Mouse (Mus musculus) liver, postnatal 0 days (tissue): ENCODE results near the gene Btbd9. TPM values are rescaled to one million over a fixed set of nuclear protein-coding genes. Genes with fewer than 3 reads are reported as not detected.

Experiments
- ATAC-seq: fragments of 200-750 bp; cut with Nextera tagmentation; 2 replicates; pipeline ENCODE4 v1.8.0; 2017; ENCODE audit warnings: mild to moderate bottlenecking, moderate library complexity
- DNase-seq: peaks from one replicate; pipeline ENCODE4 v3.0.0-alpha.2; 2016
- H3K27ac ChIP-seq: fragments of 300-500 bp; sonication (generic); 2 replicates; pipeline ENCODE4 v1.5.1; 2014; ENCODE audit warnings: antibody characterized with exemption, moderate library complexity, mild to moderate bottlenecking, low read depth
- H3K27me3 ChIP-seq: fragments of 300-500 bp; sonication (generic); 2 replicates; pipeline ENCODE4 v1.6.1; 2014; ENCODE audit warnings: low read length, control low read depth, mixed read lengths; ENCODE audit not compliant: insufficient read depth
- H3K36me3 ChIP-seq: fragments of 300-500 bp; sonication (generic); replicated peaks from 2 replicates; pipeline ENCODE4 v1.6.1; 2014; ENCODE audit warnings: mild to moderate bottlenecking, control low read depth, low read length, moderate library complexity, mixed read lengths; ENCODE audit not compliant: insufficient read depth
- H3K4me1 ChIP-seq: fragments of 300-500 bp; sonication (generic); 2 replicates; pipeline ENCODE4 v1.6.1; 2014; ENCODE audit warnings: antibody characterized with exemption, mild to moderate bottlenecking, control low read depth; ENCODE audit not compliant: insufficient read depth
- H3K4me2 ChIP-seq: fragments of 300-500 bp; sonication (generic); 2 replicates; pipeline ENCODE4 v1.6.1; 2014; ENCODE audit warnings: low read depth, mild to moderate bottlenecking, low read length, moderate library complexity, mixed read lengths
- H3K4me3 ChIP-seq: fragments of 300-500 bp; sonication (generic); 2 replicates; pipeline ENCODE4 v1.5.1; 2014; ENCODE audit warnings: low read depth, low read length
- H3K9ac ChIP-seq: fragments of 300-500 bp; sonication (generic); replicated peaks from 2 replicates; pipeline ENCODE4 v1.6.1; 2014; ENCODE audit warnings: mild to moderate bottlenecking, moderate library complexity
- H3K9me3 ChIP-seq: fragments of 300-500 bp; sonication (generic); 2 replicates; pipeline ENCODE4 v1.6.1; 2016; ENCODE audit warnings: mild to moderate bottlenecking, control low read depth, low read length, mixed read lengths
- CTCF ChIP-seq: sonication (generic); IDR thresholded peaks from 2 replicates; pipeline ENCODE4 v1.5.1; 2016; ENCODE audit warnings: antibody characterized with exemption, low read depth
- EP300 ChIP-seq: IDR thresholded peaks from 2 replicates; pipeline ENCODE4 v1.6.1; 2016; ENCODE audit warnings: antibody characterized with exemption, low read depth, mild to moderate bottlenecking
- WGBS: fragments of 180-500 bp; shearing (Covaris S2); extraction: QIAGEN DNeasy Blood & Tissue Kit; methylation state at CpG from one replicate; pipeline ENCODE4 v1.1.7; 2014; ENCODE audit not compliant: insufficient replicate concordance; 5-methylcytosine and 5-hydroxymethylcytosine counted together
- polyA plus RNA-seq: library from polyadenylated mRNA; unstranded; fragments of >200 nt; fragmentation: Nextera tagmentation; extraction: Ambion mirVana; gene quantifications from 2 replicates; pipeline ENCODE4 v1.2.1, GENCODE M21; 2015

Btbd9 gene
- polyA plus RNA-seq, 1 experiment from 2014 or later, result 16.5 TPM

- Histone ChIP-seq H3K4me1 (no peaks in the 10 kb centered on the region), H3K9ac (no peak overlapping the region), H3K27ac (no peak overlapping the region), H3K9me3 (no peaks in the 10 kb centered on the region), H3K36me3 (no peaks in the 10 kb centered on the region), H3K4me2 (no peak overlapping the region), H3K4me3 (no peak overlapping the region), H3K27me3 (no peaks in the 10 kb centered on the region)
- no peak for ATAC-seq
- WGBS, result 76% methylated on average over 5 of the region's 5 CpGs
- TF ChIP-seq EP300 (no peak), CTCF (no peak)
- DNase-seq, result no peak
These were observed 247.4 kb downstream of the Btbd9 start for GRCm38 (mm10) chr17:30328924-30329323.

DNA sequence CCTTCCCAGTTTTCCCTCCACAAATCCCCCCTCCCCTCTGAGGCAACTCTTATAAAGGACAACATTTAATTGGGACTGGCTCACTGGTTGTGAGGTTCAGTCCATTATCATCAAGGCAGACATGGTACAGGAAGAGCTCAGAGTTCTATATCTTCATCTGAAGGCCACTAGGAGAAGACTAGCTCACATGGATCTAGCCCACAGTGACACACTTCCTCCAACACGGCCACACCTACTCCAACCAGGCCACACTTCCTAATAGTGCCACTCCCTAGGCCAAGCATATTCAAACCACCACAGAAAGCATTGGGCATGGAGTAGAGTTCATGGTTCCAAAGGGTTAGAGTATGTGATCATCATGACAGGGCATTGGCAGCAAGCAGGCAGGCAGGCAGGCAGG lies 249.4 kb downstream of the Btbd9 start:
- Histone ChIP-seq H3K27me3 (no peaks in the 10 kb centered on the region), H3K4me1 (no peaks in the 10 kb centered on the region), H3K9ac (no peak overlapping the region), H3K27ac (no peak overlapping the region), H3K9me3 (no peaks in the 10 kb centered on the region), H3K4me3 (no peak overlapping the region), H3K4me2 (no peak overlapping the region), H3K36me3 (no peaks in the 10 kb centered on the region)
- DNase-seq (no peak), ATAC-seq (no peak)
- 30% methylated on average over 1 of the region's 1 CpGs for WGBS
- no peak for TF ChIP-seq CTCF
- no peak for TF ChIP-seq EP300

DNA sequence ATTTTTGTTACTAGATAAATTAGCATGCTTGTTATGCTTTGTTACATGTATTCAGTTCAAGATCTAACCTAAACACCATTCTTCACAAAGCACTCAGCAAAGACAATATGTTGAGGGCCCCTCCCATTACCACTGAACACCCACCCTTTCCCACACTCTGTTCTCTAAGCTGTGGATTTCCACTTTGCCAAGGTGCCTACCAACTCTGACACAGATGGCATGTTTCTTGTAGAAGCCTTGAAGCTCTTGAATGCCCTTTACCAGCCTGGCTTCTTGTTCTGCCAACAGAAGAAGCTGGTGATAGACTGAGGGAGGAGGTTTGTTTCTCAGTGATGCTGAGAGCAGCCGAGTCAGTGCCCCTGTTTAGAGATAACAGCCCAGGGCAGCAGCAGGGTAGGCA lies 256.0 kb downstream of the Btbd9 start:
- Histone ChIP-seq H3K9me3 (no peaks in the 10 kb centered on the region), H3K4me1 (no peaks in the 10 kb centered on the region), H3K36me3 (no peaks in the 10 kb centered on the region), H3K9ac (no peak overlapping the region), H3K4me2 (no peak overlapping the region), H3K27me3 (no peaks in the 10 kb centered on the region), H3K27ac (no peak overlapping the region), H3K4me3 (no peak overlapping the region)
- WGBS, result 29% methylated on average over 1 of the region's 1 CpGs
- no peak for TF ChIP-seq EP300
- no peak for TF ChIP-seq CTCF
- DNase-seq (no peak), ATAC-seq (no peak)

GRCm38 (mm10) chr17:30312688-30313087 lies 263.6 kb downstream of the Btbd9 start:
- TF ChIP-seq CTCF, result no peak
- no peak for TF ChIP-seq EP300
- H3K4me2 ChIP-seq, result no peak overlapping the region
- DNase-seq (no peak), ATAC-seq (no peak)
- no peak overlapping the region for H3K9ac ChIP-seq
- H3K27me3 ChIP-seq, result no peaks in the 10 kb centered on the region
- no peak overlapping the region for H3K4me3 ChIP-seq
- H3K4me1 ChIP-seq, result no peaks in the 10 kb centered on the region
- no peaks in the 10 kb centered on the region for H3K9me3 ChIP-seq
- 70% methylated on average over 4 of the region's 4 CpGs for WGBS
- no peak overlapping the region for H3K27ac ChIP-seq
- H3K36me3 ChIP-seq, result no peaks in the 10 kb centered on the region

- H3K27ac ChIP-seq, result no peak overlapping the region
- H3K27me3 ChIP-seq, result no peaks in the 10 kb centered on the region
- H3K4me3 ChIP-seq, result no peak overlapping the region
- ATAC-seq (no peak), DNase-seq (no peak)
- H3K9ac ChIP-seq, result no peak overlapping the region
- H3K4me2 ChIP-seq, result no peak overlapping the region
- TF ChIP-seq EP300 (no peak), CTCF (no peak)
- no peaks in the 10 kb centered on the region for H3K4me1 ChIP-seq
- 80% methylated on average over 4 of the region's 4 CpGs for WGBS
- no peaks in the 10 kb centered on the region for H3K36me3 ChIP-seq
- no peaks in the 10 kb centered on the region for H3K9me3 ChIP-seq
These were observed 266.7 kb downstream of the Btbd9 start for GRCm38 (mm10) chr17:30309627-30310026.

DNA sequence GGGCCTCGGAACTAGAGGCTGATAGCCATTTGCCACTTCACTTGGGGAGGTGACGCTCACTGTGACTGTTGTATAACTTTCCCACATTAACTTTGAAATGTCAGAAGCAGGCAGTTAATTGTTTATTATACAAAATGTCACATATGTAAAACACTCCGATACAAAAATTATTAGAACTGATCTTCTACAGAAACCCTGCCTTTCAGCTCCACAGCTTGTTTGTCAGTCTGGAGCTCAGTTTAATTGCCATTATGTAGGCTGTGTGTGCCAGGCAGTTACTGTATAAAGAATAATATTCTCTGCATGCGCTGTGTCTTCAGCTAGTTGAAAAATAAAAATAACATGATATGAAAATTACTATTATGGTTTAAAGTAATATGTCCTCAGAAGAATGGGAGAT lies 267.4 kb downstream of the Btbd9 start:
- TF ChIP-seq CTCF (no peak), EP300 (no peak)
- ATAC-seq (no peak), DNase-seq (no peak)
- no peaks in the 10 kb centered on the region for H3K4me1 ChIP-seq
- no peak overlapping the region for H3K4me3 ChIP-seq
- no peaks in the 10 kb centered on the region for H3K36me3 ChIP-seq
- H3K4me2 ChIP-seq, result no peak overlapping the region
- no peak overlapping the region for H3K27ac ChIP-seq
- no peaks in the 10 kb centered on the region for H3K27me3 ChIP-seq
- 80% methylated on average over 4 of the region's 4 CpGs for WGBS
- no peak overlapping the region for H3K9ac ChIP-seq
- no peaks in the 10 kb centered on the region for H3K9me3 ChIP-seq

DNA sequence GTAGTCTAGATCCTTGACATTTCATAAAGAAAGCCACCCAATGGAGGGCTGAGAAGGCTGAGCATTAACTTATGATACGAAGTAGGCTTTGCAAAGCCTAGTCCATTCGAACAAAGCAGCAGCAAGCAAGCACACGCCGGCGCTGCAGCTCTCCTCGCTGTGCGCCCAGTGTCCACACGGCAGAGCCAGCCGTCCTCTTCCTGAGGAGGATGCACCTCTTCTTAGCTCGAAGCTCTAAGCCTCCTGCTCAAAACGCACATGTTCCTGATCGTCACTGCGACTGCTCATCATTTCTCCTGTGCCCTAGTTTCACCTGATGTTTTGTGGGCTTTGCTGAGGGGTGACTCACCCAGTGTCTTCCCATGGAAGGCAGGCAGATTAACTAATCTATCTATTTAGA lies 268.0 kb downstream of the Btbd9 start:
- Histone ChIP-seq H3K9me3 (no peaks in the 10 kb centered on the region), H3K27me3 (no peaks in the 10 kb centered on the region), H3K27ac (no peak overlapping the region), H3K4me3 (no peak overlapping the region), H3K9ac (no peak overlapping the region), H3K4me1 (no peaks in the 10 kb centered on the region), H3K36me3 (no peaks in the 10 kb centered on the region), H3K4me2 (no peak overlapping the region)
- TF ChIP-seq EP300 (no peak), CTCF (no peak)
- ATAC-seq (no peak), DNase-seq (no peak)
- WGBS, result 82% methylated on average over 13 of the region's 13 CpGs
